Mouse (Mus musculus): ENCODE data around the gene Mrpl58.

GRCm38 (mm10) chr11:115424666-115425065, 21.1 kb downstream of the Mrpl58 start:
- TF ChIP-seq CTCF (IDR thresholded peaks at IDR 0.05; ENCODE audit: low read depth) (no peak), EP300 (IDR thresholded peaks at IDR 0.05; ENCODE audit: low read depth) (no peak)
